Mouse (Mus musculus) frontal cortex, adult (tissue): ENCODE results near the gene Pick1.
A peak's percentile ranks its signal among the peaks of the same experiment; 100 is the strongest.

Source experiments
- ATAC-seq: cut with Nextera tagmentation; 2 replicates; pipeline ENCODE4 v1.9.2; 2017; ENCODE audit warnings: mild to moderate bottlenecking, moderate library complexity, mixed read lengths; ENCODE audit not compliant: low TSS enrichment

Gene Pick1

GRCm38 (mm10) chr15:79270317-79271123 lies 41.5 kb downstream of the Pick1 start:
- peak; percentile 69; the same call in 1 of the 2 replicates for ATAC-seq

DNA sequence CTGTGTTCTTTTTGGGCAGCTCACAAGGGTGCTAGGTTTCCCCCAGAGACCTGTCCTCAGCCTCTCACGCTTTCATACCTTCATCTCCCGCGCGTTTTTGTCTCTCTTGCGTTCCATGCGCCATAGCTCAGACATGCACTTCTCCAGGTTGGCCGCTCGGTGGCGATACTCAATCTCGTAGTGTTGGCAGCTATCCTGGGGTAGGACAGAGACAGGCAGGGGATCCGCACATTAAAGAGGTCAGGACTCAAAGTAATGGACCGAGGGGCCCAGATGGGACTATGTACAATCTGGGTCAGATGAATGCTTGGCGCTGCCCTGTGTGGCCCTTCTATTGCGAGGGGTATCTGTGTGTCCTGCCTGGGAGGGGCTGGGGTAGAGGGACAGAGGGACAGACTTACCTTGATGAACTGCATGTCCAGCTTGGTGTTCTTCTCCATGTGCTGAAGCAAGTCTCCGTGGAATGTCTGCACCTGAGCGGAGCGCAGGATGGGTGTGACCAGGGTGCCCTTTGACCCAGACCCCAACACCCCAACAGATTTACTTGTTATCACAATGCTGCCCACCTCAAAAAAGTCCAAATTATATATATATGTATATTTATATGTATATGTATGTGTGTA lies 42.3 kb downstream of the Pick1 start:
- peak; percentile 47; the same call in 1 of the 2 replicates for ATAC-seq

DNA sequence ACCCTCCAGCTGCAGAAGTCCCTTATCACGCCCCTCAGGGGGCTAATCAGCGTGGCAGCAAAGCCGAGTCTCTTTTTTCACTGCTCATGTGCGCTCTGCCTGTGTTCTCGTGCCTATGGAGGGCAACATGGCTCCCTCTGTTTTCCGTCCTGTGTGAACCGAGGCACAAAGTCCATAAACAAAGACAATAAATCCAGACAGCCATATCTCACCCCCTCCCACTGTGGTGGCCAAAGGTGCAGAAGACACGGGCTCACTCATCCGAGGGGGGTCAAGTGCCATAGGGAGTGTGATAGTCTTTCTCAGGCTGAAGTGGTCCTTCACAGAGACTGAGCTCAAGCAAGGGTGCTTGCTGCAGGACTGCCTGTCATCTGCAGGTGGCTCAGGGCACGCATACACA lies 44.0 kb downstream of the Pick1 start:
- no peak for ATAC-seq

DNA sequence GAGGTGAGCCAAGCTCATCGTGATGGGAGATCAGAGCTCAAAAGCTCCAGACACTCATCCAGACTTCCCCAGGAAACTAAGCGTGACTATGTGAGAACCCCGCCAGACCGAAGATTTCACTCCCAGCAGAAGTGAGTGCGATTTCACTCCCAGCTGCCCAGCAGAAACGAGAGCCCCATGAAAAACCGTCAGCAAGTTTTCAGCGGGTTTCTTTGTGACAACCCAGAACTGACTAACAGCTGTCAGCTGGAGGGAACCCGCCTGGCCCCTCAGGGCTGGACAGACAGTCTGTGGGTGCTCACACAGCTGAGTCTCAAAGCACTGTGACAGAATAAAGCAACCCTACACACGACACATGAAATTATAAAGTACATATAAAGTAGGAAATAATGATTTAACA lies 48.8 kb downstream of the Pick1 start:
- no peak for ATAC-seq

DNA sequence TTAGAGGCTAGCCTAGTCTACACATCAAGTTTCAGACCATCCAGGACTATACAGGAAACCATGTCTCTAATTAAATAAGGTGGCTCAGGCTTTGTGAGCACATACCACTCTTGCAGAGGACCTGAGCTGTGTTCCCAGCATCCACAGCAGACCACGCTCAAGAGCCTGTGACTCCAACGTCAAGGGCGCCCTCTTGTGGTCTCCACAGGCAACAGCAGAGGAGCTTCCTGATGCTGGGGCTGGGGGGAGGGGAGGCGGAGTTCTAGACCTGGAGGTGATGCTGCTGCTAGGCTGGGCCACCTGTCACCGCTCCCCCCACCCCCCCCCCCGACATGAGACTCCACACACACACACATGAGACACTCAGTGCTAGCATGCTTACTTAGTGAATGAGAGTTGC lies 51.2 kb downstream of the Pick1 start:
- no peak for ATAC-seq

DNA sequence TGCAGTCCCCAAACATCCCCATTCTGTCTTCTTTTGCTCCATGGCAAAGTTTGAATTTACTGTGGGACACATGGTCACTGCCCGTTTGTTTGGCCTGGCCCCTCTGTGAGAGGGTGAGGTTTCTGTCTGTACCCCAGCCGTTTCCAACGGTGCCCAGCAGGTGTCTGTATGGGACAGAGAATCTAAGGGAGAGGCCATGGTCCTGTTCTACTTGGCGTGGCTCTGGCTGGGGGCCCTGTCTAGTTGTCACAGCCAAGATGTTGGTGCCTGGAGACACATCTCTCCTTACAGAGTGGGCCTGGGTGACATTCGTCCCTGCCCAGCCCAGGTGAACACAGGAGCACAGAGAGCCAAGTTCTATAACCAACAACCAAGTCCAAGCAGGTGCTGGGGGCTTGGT lies 51.9 kb downstream of the Pick1 start:
- ATAC-seq, result no peak

- no peak for ATAC-seq
These were observed 52.4 kb downstream of the Pick1 start for GRCm38 (mm10) chr15:79281389-79281788.

DNA sequence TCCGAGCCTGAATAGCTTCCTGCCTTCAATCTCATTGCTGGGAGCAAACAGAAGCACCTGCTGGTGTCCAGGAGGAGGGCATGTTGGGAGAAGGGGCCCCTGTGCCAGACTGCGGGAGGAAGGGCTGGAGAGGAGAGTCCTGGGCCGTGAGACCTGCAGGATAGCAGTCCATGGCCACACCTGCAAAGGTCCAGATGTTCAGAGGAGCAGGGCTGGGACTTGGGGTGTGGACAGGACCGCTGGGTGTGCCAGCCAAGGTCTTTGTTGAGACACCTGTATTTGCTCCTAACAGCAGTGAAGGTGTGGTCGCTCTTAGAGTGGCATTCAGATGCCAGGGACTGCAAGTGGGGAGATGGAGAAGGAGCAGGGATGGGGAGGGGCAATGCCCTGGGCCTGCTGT lies 53.5 kb downstream of the Pick1 start:
- no peak for ATAC-seq

GRCm38 (mm10) chr15:79283371-79283770 lies 54.4 kb downstream of the Pick1 start:
- ATAC-seq, result no peak

DNA sequence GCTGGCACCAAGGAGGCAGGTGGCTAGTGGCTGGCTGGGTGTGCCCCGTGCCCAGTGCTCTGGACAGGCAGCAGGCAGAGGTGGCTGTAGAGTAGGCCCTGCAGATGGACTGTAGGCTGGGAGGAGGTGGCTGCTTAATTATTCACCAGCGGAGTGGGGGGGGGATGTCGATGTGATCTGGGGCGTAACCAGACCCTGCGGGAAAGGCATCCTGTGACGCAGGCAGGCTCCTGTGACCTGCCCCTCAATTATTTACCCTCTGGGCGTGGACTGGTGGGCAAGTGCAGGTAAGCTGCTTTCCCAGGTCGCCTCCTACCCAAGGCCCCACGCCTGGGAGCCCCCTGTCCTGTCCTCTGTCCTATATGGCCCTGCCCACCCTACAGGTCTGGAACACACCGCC lies 56.4 kb downstream of the Pick1 start, which contains the start of gene Baiap2l2:
TSS of gene Baiap2l2 (minus strand) at position 139 of the 400 bp plus-strand sequence.
- ATAC-seq, result no peak

- no peak for ATAC-seq
These were observed 57.2 kb downstream of the Pick1 start for GRCm38 (mm10) chr15:79286141-79286540.

DNA sequence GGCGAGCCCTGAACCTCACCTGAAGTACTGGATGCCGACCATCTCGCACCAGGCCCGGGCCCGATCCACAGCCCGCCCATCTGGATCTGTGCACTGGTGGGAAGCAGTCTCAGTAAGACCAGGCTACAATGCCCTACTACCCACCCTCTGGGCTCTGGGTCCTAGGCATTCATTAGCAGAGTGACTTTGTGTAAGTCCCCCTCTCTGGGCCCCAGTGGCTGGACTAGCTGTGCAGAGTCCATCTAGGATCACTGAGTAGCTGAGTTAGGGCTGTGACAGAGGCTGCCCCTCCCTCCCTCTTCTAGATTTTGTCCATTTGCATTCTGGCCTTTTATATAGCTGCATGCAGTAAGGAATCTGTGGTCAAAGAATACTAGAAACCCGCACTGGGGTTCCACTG lies 58.1 kb downstream of the Pick1 start:
- ATAC-seq, result no peak

DNA sequence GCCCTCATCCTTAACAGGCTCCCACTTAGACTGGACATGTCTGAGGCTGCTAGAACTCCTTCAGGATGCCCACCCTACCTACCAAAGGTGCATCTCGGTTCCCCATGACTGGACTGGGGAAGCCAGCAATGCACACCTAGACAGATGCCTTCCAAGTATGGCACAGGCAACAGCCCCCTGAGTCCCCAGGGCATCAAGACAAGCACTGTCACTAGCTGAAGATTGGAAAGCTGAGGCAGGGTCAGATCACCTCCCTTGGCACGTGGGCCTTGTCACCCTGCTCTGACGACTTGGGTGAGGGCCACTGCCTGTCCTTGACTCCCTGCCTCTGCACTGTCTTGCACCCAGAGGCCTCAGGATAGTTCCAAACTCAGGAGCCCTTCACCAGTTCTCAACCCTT lies 59.4 kb downstream of the Pick1 start:
- ATAC-seq, result no peak

- no peak for ATAC-seq
These were observed 60.5 kb downstream of the Pick1 start for GRCm38 (mm10) chr15:79289441-79289840.

DNA sequence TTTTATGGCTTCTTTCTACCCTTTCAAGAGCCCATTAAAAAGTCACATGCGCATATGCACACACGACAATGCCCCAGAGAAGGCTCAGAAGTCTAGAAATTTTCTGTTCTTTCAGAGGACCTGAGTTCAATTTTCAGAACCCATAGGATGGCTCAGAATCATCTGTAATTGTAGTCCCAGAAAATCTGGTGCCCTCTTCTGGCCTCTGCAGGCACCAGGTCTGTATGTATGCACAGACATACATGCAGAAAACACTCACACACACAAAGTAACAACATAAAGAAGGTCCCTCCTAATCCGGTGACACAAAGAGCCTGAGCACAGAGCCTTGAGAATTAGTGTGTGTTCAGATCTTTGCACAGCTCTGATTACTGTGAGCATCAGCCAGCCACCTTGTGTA lies 61.4 kb downstream of the Pick1 start:
- no peak for ATAC-seq

- peak; percentile 57; the same call in 1 of the 2 replicates for ATAC-seq
These were observed 63.8 kb downstream of the Pick1 start for GRCm38 (mm10) chr15:79292779-79293178.

GRCm38 (mm10) chr15:79298553-79298952 lies 69.6 kb downstream of the Pick1 start:
- ATAC-seq, result no peak
